Mouse (Mus musculus) E14TG2a.4 (cell line): ENCODE data around the gene Gpc6.

Experiments
- CTCF ChIP-seq: conservative IDR thresholded peaks from 2 replicates; pipeline ENCODE4 v1.5.1; 2014; ENCODE audit warnings: low read length
- POU5F1 ChIP-seq: IDR thresholded peaks from 2 replicates; pipeline ENCODE4 v1.6.1; 2014; ENCODE audit warnings: low read length, borderline replicate concordance

- no peak for TF ChIP-seq CTCF
- no peak for TF ChIP-seq POU5F1
These were observed 205.2 kb downstream of the Gpc6 start for GRCm38 (mm10) chr14:117130334-117130733.
